Mouse (Mus musculus): ENCODE data around the gene 4921517D22Rik. TPM values are rescaled to one million over a fixed set of nuclear protein-coding genes. Genes with fewer than 3 reads are reported as not detected.

The 4921517D22Rik gene
- total and polyA plus RNA-seq, 3 experiments: 0.11 TPM; not detected in 2

DNA sequence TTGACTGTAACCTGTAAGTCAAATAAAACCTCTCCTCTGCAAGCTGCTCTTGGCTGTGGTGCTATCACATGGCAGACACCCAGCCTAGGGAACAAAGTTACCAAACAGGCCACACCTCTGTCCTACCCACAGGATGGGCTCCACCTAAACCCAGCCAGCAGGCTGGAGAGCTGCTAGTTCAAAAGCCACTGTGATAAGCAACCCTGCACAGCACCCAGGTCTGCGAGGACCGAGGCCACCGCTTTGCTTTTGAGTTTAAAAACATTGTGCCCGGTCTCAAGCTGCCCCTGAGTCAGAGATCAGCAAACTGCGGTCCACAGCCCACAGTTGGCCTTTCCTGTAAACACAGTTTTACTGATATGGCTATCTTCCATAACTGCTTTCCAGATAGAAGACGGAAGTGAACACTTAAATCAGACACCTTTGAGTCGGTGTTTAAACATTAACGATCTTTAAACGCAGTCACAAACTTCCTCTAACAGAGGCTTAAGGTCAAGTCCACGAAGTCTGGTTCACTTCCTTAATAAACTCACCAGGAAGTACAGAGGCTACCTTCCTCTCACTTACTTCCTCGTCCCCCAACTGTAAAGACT lies 25.3 kb downstream of the 4921517D22Rik start:
- Histone ChIP-seq H3K4me1 (ENCODE audit: insufficient read depth, low read depth, low read length) (peaks cover 89% of the 10 kb centered on the region), H3K36me3 (replicated peaks) (peaks cover 87% of the 10 kb centered on the region)
- peak; percentile 76 for ATAC-seq (ENCODE audit: extremely low read depth, insufficient number of reproducible peaks, low FRiP score, poor library complexity, severe bottlenecking)

DNA sequence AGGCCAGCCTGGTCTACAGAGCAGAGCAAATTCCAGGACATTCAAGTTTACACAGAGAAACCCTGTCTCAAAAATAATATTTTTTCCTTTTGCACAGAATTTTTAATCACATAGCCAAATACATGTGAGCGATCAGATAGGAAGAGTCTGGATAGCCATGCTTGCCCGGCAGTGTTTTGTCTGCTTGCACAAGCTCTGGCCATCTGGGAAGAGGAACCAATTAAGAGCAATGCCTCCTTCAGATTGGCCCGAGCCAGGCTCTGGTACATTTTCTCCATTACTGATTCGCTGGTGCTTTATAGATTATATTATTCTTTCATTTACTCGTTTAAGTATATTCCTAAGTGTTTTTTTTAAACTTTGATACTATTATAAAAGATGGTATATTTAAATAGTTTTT lies 26.1 kb downstream of the 4921517D22Rik start:
- no peaks in the 10 kb centered on the region for H3K9me3 ChIP-seq (replicated peaks)
- DNase-seq (ENCODE audit: low spot score) (no peak), ATAC-seq (ENCODE audit: extremely low read depth, insufficient number of reproducible peaks, low FRiP score, poor library complexity, severe bottlenecking) (no peak)
- TF ChIP-seq TAL1 (conservative IDR thresholded peaks at IDR 0.05; ENCODE audit: low read depth, low read length) (no peak), GATA2 (IDR thresholded peaks at IDR 0.05; ENCODE audit: borderline replicate concordance, low read depth, low read length) (no peak), GATA1 (IDR thresholded peaks at IDR 0.05; ENCODE audit: borderline replicate concordance, low read length) (no peak), POLR2AphosphoS5 (IDR thresholded peaks at IDR 0.05; ENCODE audit: insufficient replicate concordance, low read depth, low read length) (no peak), CTCF (IDR thresholded peaks at IDR 0.05; ENCODE audit: low read depth, low read length) (no peak)
- peaks cover 90% of the 10 kb centered on the region for H3K36me3 ChIP-seq (replicated peaks)
- H3K27me3 ChIP-seq (ENCODE audit: insufficient read depth, low read length): no peaks in the 10 kb centered on the region
- H3K4me1 ChIP-seq (ENCODE audit: insufficient read depth, low read depth, low read length): peaks cover 83% of the 10 kb centered on the region
- H3K4me3 ChIP-seq (ENCODE audit: low read depth, low read length): no peak overlapping the region

More for the DNA sequence above, 25.3 kb downstream of the 4921517D22Rik start:
- peak overlapping the region; percentile 63; the same call in 1 of the 2 replicates for H3K4me3 ChIP-seq (ENCODE audit: low read depth, low read length)
- TF ChIP-seq TAL1 (conservative IDR thresholded peaks at IDR 0.05; ENCODE audit: low read depth, low read length): no peak
- no peak for TF ChIP-seq GATA1 (IDR thresholded peaks at IDR 0.05; ENCODE audit: borderline replicate concordance, low read length)
- no peak for TF ChIP-seq POLR2AphosphoS5 (IDR thresholded peaks at IDR 0.05; ENCODE audit: insufficient replicate concordance, low read depth, low read length)
- H3K9me3 ChIP-seq (replicated peaks): no peaks in the 10 kb centered on the region
- peak; percentile 68 for DNase-seq (ENCODE audit: low spot score)
- no peaks in the 10 kb centered on the region for H3K27me3 ChIP-seq (ENCODE audit: insufficient read depth, low read length)

DNA sequence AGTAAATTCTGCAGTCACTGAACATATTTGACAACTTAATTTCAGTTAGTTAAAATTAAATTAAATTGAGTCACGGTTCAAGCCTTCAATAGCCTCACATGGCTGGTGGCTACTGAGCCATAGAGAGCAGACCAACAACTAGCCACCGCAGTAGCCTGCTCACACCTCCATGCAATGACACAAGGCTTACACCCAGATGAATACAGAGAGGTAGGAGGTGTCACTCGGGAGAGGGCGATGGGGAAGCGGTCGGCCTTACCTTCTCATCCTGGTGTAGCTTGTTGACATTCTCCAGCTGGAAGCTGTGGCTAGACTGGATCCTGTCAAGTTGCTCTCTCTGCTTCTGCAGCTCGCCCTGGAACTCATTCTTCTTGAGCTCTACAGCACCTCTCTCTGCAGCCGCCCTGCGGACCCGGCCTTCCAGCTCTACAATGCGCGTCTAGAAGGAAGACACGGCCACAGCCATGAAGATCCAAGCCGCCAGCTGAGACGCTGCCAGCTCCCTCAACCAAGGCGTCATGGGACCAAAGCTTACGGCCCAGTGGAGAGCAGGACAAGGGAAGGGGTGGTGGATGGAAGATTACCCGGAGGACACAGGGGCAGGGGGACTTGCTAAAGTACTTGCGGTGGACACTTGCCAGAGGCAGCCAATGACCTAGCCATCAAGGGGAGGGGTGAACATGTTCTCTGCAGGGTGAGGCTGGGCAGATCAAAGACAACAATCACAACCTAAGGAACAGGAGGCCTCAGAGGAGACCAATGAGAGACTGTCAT lies 29.8 kb downstream of the 4921517D22Rik start:
- ATAC-seq (ENCODE audit: extremely low read depth, insufficient number of reproducible peaks, low FRiP score, poor library complexity, severe bottlenecking) (no peak), DNase-seq (ENCODE audit: low spot score) (no peak)
- no peaks in the 10 kb centered on the region for H3K9me3 ChIP-seq (replicated peaks)
- peaks cover 84% of the 10 kb centered on the region for H3K4me1 ChIP-seq (ENCODE audit: insufficient read depth, low read depth, low read length)
- peaks cover 95% of the 10 kb centered on the region for H3K36me3 ChIP-seq (replicated peaks)
- no peak for TF ChIP-seq CTCF (IDR thresholded peaks at IDR 0.05; ENCODE audit: low read depth, low read length)
- TF ChIP-seq GATA1 (IDR thresholded peaks at IDR 0.05; ENCODE audit: borderline replicate concordance, low read length): no peak
- no peak for TF ChIP-seq TAL1 (conservative IDR thresholded peaks at IDR 0.05; ENCODE audit: low read depth, low read length)
- no peak for TF ChIP-seq GATA2 (IDR thresholded peaks at IDR 0.05; ENCODE audit: borderline replicate concordance, low read depth, low read length)
- TF ChIP-seq POLR2AphosphoS5 (IDR thresholded peaks at IDR 0.05; ENCODE audit: insufficient replicate concordance, low read depth, low read length): no peak
- H3K4me3 ChIP-seq (ENCODE audit: low read depth, low read length): no peak overlapping the region
- no peaks in the 10 kb centered on the region for H3K27me3 ChIP-seq (ENCODE audit: insufficient read depth, low read length)

DNA sequence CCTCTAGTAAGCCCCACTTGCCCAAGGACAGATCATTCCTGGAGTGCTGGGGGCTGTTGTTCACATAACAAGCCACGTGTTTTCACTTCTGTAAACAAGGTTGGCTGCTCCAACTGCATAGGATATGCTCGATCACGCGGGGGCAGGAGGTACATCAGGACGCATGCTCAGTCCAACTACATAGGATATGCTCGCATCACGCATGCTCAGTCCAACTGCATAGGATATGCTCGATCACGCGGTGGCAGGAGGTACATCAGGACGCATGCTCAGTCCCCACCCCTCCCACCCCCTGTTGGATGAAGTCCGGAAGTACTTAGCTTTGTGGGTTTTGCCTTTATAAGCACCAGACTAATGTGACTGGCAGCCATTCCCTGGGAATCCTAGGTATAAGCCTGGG lies 31.9 kb downstream of the 4921517D22Rik start:
- Histone ChIP-seq H3K4me3 (ENCODE audit: low read depth, low read length) (no peak overlapping the region), H3K4me1 (ENCODE audit: insufficient read depth, low read depth, low read length) (peaks cover 82% of the 10 kb centered on the region), H3K36me3 (replicated peaks) (peaks cover 100% of the 10 kb centered on the region), H3K9me3 (replicated peaks) (no peaks in the 10 kb centered on the region), H3K27me3 (ENCODE audit: insufficient read depth, low read length) (no peaks in the 10 kb centered on the region)
- ATAC-seq (ENCODE audit: extremely low read depth, insufficient number of reproducible peaks, low FRiP score, poor library complexity, severe bottlenecking) (no peak), DNase-seq (ENCODE audit: low spot score) (no peak)
- no peak for TF ChIP-seq TAL1 (conservative IDR thresholded peaks at IDR 0.05; ENCODE audit: low read depth, low read length)
- TF ChIP-seq POLR2AphosphoS5 (IDR thresholded peaks at IDR 0.05; ENCODE audit: insufficient replicate concordance, low read depth, low read length): no peak
- TF ChIP-seq GATA1 (IDR thresholded peaks at IDR 0.05; ENCODE audit: borderline replicate concordance, low read length): no peak
- no peak for TF ChIP-seq CTCF (IDR thresholded peaks at IDR 0.05; ENCODE audit: low read depth, low read length)
- TF ChIP-seq GATA2 (IDR thresholded peaks at IDR 0.05; ENCODE audit: borderline replicate concordance, low read depth, low read length): no peak

DNA sequence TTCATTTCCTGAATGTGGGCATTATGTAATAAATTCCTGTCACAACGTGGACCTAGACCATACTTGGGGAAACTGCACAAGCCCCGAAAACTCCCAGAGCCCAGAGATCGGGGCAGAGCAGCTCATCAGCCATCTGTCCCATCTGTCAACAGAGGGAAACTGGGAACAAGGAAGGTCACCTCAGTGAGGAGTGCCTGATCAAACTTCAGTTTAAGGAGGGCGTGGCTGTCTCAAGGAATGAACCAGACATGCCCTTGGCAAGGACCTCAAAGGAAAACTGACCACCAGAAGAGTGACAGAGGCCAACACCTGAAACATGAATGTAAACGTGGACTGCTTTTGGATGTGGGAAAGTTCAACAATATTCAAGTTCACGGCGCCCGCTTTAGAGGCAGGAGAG lies 32.5 kb downstream of the 4921517D22Rik start:
- TF ChIP-seq GATA1 (IDR thresholded peaks at IDR 0.05; ENCODE audit: borderline replicate concordance, low read length): no peak
- H3K4me3 ChIP-seq (ENCODE audit: low read depth, low read length): no peak overlapping the region
- H3K9me3 ChIP-seq (replicated peaks): no peaks in the 10 kb centered on the region
- peaks cover 100% of the 10 kb centered on the region for H3K36me3 ChIP-seq (replicated peaks)
- DNase-seq (ENCODE audit: low spot score): no peak
- peaks cover 82% of the 10 kb centered on the region for H3K4me1 ChIP-seq (ENCODE audit: insufficient read depth, low read depth, low read length)
- no peaks in the 10 kb centered on the region for H3K27me3 ChIP-seq (ENCODE audit: insufficient read depth, low read length)
- ATAC-seq (ENCODE audit: extremely low read depth, insufficient number of reproducible peaks, low FRiP score, poor library complexity, severe bottlenecking): no peak

DNA sequence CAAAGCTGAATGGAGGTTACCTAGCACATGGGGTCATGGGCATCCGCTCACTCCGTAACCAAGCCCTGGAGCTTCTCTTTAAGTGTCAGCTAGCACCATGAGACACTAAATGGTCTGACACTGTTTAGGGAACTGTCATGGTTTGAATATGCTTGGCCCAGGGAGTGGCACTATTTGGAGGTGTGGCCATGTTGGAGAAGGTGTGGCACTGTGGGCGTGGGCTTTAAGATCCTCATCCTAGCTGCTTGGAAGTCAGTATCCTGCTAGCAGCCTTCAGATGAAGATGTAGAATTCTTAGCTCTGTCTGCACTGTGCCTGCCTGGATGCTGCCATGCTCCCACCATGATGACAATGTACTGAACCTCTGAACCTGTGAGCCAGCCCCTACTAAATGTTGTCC lies 33.5 kb downstream of the 4921517D22Rik start:
- DNase-seq (ENCODE audit: low spot score) (no peak), ATAC-seq (ENCODE audit: extremely low read depth, insufficient number of reproducible peaks, low FRiP score, poor library complexity, severe bottlenecking) (no peak)
- TF ChIP-seq CTCF (IDR thresholded peaks at IDR 0.05; ENCODE audit: low read depth, low read length) (no peak), GATA1 (IDR thresholded peaks at IDR 0.05; ENCODE audit: borderline replicate concordance, low read length) (no peak), GATA2 (IDR thresholded peaks at IDR 0.05; ENCODE audit: borderline replicate concordance, low read depth, low read length) (no peak), TAL1 (conservative IDR thresholded peaks at IDR 0.05; ENCODE audit: low read depth, low read length) (no peak), POLR2AphosphoS5 (IDR thresholded peaks at IDR 0.05; ENCODE audit: insufficient replicate concordance, low read depth, low read length) (no peak)
- no peaks in the 10 kb centered on the region for H3K27me3 ChIP-seq (ENCODE audit: insufficient read depth, low read length)
- H3K36me3 ChIP-seq (replicated peaks): peaks cover 100% of the 10 kb centered on the region
- peaks cover 82% of the 10 kb centered on the region for H3K4me1 ChIP-seq (ENCODE audit: insufficient read depth, low read depth, low read length)
- H3K4me3 ChIP-seq (ENCODE audit: low read depth, low read length): no peak overlapping the region
- no peaks in the 10 kb centered on the region for H3K9me3 ChIP-seq (replicated peaks)

Data from G1E (cell line).